Mouse (Mus musculus) intestine, postnatal 0 days (tissue): ENCODE results near the gene Vmn2r58. TPM values are rescaled to one million over a fixed set of nuclear protein-coding genes. Genes with fewer than 3 reads are reported as not detected.
"Not testable (repeated sequence)": the region's sequence is repeated elsewhere in the genome, so short reads cannot be mapped to it uniquely, and the experiment has no call there.

Experiments
- ATAC-seq: fragments of 200-750 bp; cut with Nextera tagmentation; 2 replicates; pipeline ENCODE4 v1.8.0; 2017; ENCODE audit warnings: mild to moderate bottlenecking, moderate TSS enrichment, moderate library complexity
- H3K27ac ChIP-seq: fragments of 300-500 bp; sonication (generic); 2 replicates; pipeline ENCODE4 v1.5.1; 2014; ENCODE audit warnings: mild to moderate bottlenecking, low read depth, low read length, moderate library complexity
- H3K27me3 ChIP-seq: fragments of 300-500 bp; sonication (generic); replicated peaks from 2 replicates; pipeline ENCODE4 v1.6.1; 2014; ENCODE audit warnings: low read length, mixed read lengths; ENCODE audit not compliant: control insufficient read depth, insufficient read depth
- H3K36me3 ChIP-seq: fragments of 300-500 bp; sonication (generic); 2 replicates; pipeline ENCODE4 v1.6.1; 2014; ENCODE audit warnings: mild to moderate bottlenecking, moderate library complexity; ENCODE audit not compliant: control insufficient read depth, insufficient read depth
- H3K4me1 ChIP-seq: fragments of 300-500 bp; sonication (generic); replicated peaks from 2 replicates; pipeline ENCODE4 v1.6.1; 2014; ENCODE audit warnings: antibody characterized with exemption, low read length, mixed read lengths; ENCODE audit not compliant: control insufficient read depth, insufficient read depth
- H3K4me2 ChIP-seq: fragments of 300-500 bp; sonication (generic); replicated peaks from 2 replicates; pipeline ENCODE4 v1.6.1; 2014; ENCODE audit warnings: low read depth, mild to moderate bottlenecking, moderate library complexity
- H3K4me3 ChIP-seq: fragments of 300-500 bp; sonication (generic); 2 replicates; pipeline ENCODE4 v1.5.1; 2014; ENCODE audit warnings: low read depth, low read length
- H3K9ac ChIP-seq: fragments of 300-500 bp; sonication (generic); 2 replicates; pipeline ENCODE4 v1.6.1; 2014; ENCODE audit warnings: mild to moderate bottlenecking, low read depth, low read length
- H3K9me3 ChIP-seq: fragments of 300-500 bp; sonication (generic); 2 replicates; pipeline ENCODE4 v1.6.1; 2016; ENCODE audit warnings: mixed run types; ENCODE audit not compliant: control insufficient read depth
- WGBS: fragments of 180-500 bp; shearing (Covaris S2); extraction: QIAGEN DNeasy Blood & Tissue Kit; methylation state at CpG from one replicate; pipeline ENCODE4 v1.1.7; 2014; 5-methylcytosine and 5-hydroxymethylcytosine counted together
- polyA plus RNA-seq: library from polyadenylated mRNA; unstranded; fragments of >200 nt; fragmentation: Nextera tagmentation; extraction: Ambion mirVana; gene quantifications from 2 replicates; pipeline ENCODE4 v1.2.1, GENCODE M21; 2015

Gene Vmn2r58
- polyA plus RNA-seq: not detected in 2 replicates

DNA sequence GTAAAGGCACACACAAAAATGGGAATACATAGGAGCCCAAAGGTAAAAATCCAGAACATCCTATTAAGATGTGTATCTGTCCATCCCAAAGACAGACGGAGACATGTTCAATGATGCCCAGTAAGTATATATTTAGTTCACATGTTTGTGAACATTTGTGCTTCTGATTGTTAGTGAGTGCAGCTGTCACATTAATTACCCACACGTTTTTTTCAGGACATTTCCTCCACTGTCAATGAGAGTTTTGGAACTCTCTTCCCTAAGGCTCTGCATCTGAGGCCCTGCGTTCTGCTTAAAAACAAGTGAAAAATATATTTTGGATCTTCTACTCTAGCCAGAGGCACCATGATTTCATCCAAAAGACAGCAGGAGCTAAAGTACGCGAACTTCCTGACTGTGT, at the start of gene Vmn2r58:
Gene Vmn2r58 (minus strand): TSS at position 101 of the 400 bp plus-strand sequence.
- H3K4me1 ChIP-seq, ATAC-seq, H3K9me3 ChIP-seq, H3K4me2 ChIP-seq, H3K9ac ChIP-seq, H3K27me3 ChIP-seq, H3K4me3 ChIP-seq, H3K27ac ChIP-seq, H3K36me3 ChIP-seq: not testable (repeated sequence)
- WGBS: 69% methylated on average over 5 of the region's 5 CpGs

Other genes starting within 250 kb of the Vmn2r58 start
- gene Zfp788, start 239.5 kb downstream of the Vmn2r58 start, polyA plus RNA-seq: 4.4 and 4.8 TPM in 2 replicates
- gene Vmn2r59, start 186.3 kb upstream of the Vmn2r58 start, polyA plus RNA-seq: not detected in 2 replicates
- gene Vmn2r60, start 235.1 kb upstream of the Vmn2r58 start, polyA plus RNA-seq: not detected in 2 replicates